Mouse (Mus musculus): Measurements from ENCODE around the gene Gm16253. TPM values are rescaled to one million over a fixed set of nuclear protein-coding genes. Genes with fewer than 3 reads are reported as not detected.

The Gm16253 gene
- polyA plus RNA-seq, 1 experiment from 2014 or later, result 1.3 TPM

DNA sequence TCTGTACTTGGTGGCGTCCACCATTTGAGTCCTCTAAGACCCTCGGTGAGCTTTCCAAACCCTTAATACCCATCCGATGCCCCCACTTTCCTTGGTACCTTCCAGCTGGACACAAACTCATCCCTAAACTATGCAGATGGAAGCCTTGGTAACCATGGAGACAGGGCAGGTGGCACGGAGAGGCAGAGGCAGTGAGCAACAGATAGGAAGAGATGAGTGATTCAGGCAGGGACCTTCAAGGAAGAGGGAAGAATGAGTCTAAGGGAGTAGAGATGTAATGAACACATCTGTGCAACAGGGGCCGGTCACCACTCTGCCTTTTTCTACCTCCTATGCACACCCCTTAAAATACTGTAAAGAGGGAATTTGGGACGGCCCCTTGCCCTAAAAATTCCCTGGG, 18.9 kb downstream of the Gm16253 start:
- peaks cover 47% of the 10 kb centered on the region for H3K4me1 ChIP-seq
- H3K9ac ChIP-seq, result no peak overlapping the region

DNA sequence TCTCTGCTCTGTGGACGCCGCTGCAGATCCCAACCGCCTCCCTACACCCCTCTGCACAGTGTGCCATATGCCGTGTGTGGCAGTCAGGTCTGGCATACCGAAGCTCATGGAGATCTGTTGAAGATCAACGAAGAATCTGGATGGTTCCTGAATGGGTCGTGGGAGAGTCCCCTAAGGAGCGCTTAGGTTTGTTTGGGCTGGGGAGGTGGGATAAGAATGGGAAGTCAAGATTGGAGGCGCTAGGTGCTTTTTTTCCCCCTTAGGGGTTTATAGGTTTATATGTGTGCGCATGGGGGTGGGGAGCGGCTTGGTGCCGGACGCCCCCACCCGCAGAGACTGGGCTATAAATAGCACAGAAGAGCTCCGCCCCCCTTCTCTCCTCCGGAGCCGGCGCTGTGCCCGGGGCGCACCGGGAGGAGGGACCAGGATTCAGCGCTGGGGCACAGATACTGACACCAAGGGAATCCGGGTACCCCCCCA, 19.5 kb downstream of the Gm16253 start, which contains the start of gene Ankrd34a:
Gene Ankrd34a (plus strand): TSS at position 409 of the 480 bp plus-strand sequence.
- Histone ChIP-seq H3K36me3 (no peaks in the 10 kb centered on the region), H3K4me3 (peak within 1 kb of the TSS; percentile 46), H3K4me2 (peak within 1 kb of the TSS; percentile 96), H3K9me3 (no peaks in the 10 kb centered on the region), H3K27me3 (peaks cover 44% of the 10 kb centered on the region), H3K27ac (peak within 1 kb of the TSS; percentile 70; the same call in 1 of the 2 replicates), H3K4me1 (peaks cover 48% of the 10 kb centered on the region), H3K9ac (peak within 1 kb of the TSS; percentile 50)
- 0 out of 2 replicates have a peak, but pooled peaks have one; percentile 5 for ATAC-seq (ENCODE audit: borderline replicate concordance, extremely low read depth, low FRiP score, low TSS enrichment)
- under 1% methylated on average over 22 of the region's 23 CpGs for WGBS

More for the DNA sequence above, 18.9 kb downstream of the Gm16253 start:
- WGBS, result 25% methylated on average over 6 of the region's 6 CpGs
- peaks cover 44% of the 10 kb centered on the region for H3K27me3 ChIP-seq
- H3K27ac ChIP-seq, result no peak overlapping the region
- H3K36me3 ChIP-seq, result no peaks in the 10 kb centered on the region
- no peak for ATAC-seq (ENCODE audit: borderline replicate concordance, extremely low read depth, low FRiP score, low TSS enrichment)
- H3K4me2 ChIP-seq, result peak overlapping the region; percentile 96
- H3K9me3 ChIP-seq, result no peaks in the 10 kb centered on the region
- H3K4me3 ChIP-seq, result peak overlapping the region; percentile 46; the same call in 1 of the 2 replicates

DNA sequence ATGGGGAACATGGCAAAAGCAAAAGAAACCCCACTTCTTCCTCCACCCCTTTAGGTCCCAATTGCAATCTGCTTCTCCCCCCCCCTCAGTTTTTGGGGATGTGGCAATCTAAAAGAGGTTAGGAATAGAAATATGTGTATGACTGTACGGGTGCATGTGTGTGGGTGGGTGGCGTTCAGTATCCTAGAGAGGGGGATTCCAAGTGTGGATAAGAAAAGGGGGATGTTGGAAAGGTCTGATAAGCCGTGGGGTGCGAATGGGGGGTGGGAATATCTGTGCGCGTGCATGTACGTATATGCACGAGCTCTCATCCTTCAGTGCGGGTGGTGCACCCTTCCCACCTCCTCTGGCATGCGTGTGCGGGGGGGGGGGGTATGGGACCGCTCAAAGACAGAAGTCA, 20.1 kb downstream of the Gm16253 start:
- H3K27ac ChIP-seq, result no peak overlapping the region
- H3K36me3 ChIP-seq, result no peaks in the 10 kb centered on the region
- H3K4me1 ChIP-seq, result peaks cover 48% of the 10 kb centered on the region
- 2% methylated on average over 10 of the region's 12 CpGs for WGBS
- H3K4me2 ChIP-seq, result peak overlapping the region; percentile 96
- no peak for ATAC-seq (ENCODE audit: borderline replicate concordance, extremely low read depth, low FRiP score, low TSS enrichment)
- peak overlapping the region; percentile 46 for H3K4me3 ChIP-seq
- H3K9me3 ChIP-seq, result no peaks in the 10 kb centered on the region
- H3K9ac ChIP-seq, result peak overlapping the region; percentile 50
- H3K27me3 ChIP-seq, result peaks cover 44% of the 10 kb centered on the region

DNA sequence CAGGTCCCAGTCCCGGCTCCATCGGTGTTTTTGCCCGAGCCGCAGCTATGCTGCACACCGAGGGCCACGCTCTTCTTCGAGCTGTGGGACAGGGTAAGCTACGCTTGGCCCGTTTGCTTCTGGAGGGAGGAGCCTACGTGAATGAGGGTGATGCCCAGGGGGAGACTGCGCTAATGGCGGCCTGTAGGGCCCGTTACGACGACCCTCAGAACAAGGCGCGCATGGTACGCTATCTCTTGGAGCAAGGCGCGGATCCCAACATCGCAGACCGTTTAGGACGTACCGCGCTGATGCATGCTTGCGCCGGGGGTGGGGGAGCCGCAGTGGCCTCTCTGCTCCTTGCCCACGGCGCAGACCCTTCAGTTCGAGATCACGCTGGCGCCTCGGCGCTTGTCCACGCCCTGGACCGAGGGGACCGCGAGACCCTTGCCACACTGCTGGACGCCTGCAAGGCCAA, 20.7 kb downstream of the Gm16253 start:
- no peaks in the 10 kb centered on the region for H3K9me3 ChIP-seq
- peaks cover 44% of the 10 kb centered on the region for H3K4me1 ChIP-seq
- peaks cover 44% of the 10 kb centered on the region for H3K27me3 ChIP-seq
- H3K36me3 ChIP-seq, result no peaks in the 10 kb centered on the region
- peak overlapping the region; percentile 96 for H3K4me2 ChIP-seq
- under 1% methylated on average over 40 of the region's 40 CpGs for WGBS
- no peak for ATAC-seq (ENCODE audit: borderline replicate concordance, extremely low read depth, low FRiP score, low TSS enrichment)
- peak overlapping the region; percentile 50 for H3K9ac ChIP-seq
- H3K27ac ChIP-seq, result peak overlapping the region; percentile 70
- peak overlapping the region; percentile 46 for H3K4me3 ChIP-seq

DNA sequence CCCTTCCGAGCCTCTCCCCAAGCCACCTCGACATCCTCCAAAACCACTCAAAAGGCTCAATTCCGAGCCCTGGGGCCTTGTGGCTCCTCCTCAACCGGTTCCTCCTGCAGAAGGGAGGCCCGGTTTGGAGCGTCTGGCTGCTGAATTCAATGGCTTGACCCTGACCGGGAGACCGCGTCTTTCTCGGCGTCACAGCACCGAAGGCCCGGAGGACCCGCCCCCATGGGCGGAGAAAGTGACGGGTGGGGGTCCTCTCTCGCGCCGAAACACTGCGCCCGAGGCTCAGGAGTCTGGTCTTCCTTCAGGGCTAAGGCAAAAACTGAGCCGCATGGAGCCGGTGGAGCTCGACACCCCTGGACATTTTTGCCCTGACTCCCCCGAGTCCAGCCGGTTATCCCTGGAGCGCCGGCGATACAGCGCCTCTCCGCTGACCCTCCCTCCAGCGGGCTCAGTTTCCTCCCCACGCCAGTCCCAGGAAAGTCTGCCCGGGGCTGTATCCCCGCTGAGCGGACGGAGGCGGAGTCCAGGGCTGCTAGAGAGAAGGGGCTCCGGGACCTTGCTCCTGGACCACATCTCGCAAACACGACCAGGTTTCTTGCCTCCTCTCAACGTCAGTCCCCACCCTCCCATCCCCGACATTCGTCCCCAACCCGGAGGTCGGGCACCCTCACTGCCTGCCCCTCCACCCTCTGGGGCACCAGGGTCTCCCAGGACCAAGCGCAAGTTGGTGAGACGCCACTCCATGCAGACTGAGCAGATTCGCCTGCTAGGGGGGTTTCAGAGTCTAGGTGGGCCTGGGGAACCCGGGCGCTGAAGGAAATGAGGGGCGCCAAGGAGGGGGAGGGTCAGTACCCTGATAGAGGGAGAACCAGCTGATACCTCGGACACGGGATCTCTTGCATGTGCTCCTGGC, 21.6 kb downstream of the Gm16253 start:
- Histone ChIP-seq H3K27me3 (peaks cover 44% of the 10 kb centered on the region), H3K9me3 (no peaks in the 10 kb centered on the region), H3K4me1 (peaks cover 44% of the 10 kb centered on the region), H3K36me3 (no peaks in the 10 kb centered on the region), H3K4me3 (peak overlapping the region; percentile 46), H3K9ac (peak overlapping the region; percentile 50), H3K27ac (peak overlapping the region; percentile 70), H3K4me2 (peak overlapping the region; percentile 96)
- WGBS, result 3% methylated on average over 54 of the region's 54 CpGs
- ATAC-seq (ENCODE audit: borderline replicate concordance, extremely low read depth, low FRiP score, low TSS enrichment), result peak; percentile 5; the same call in 1 of the 2 replicates

DNA sequence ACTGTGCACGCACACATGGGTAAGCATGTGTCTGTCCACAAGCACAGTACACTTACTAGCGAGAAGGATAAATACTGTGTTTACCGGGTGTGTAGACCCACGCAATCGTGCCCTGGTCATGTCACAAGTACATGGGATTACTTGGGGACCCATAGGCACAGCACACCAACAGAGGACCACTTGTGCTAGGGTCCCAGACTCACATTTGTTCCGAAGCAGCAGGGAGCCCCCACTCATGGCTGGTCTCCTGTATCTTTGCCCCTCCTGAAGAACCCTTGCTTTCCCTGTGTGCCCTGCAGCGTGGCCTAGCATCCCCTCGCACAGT, 22.2 kb downstream of the Gm16253 start:
- Histone ChIP-seq H3K4me3 (peak overlapping the region; percentile 46; the same call in 1 of the 2 replicates), H3K27me3 (peaks cover 44% of the 10 kb centered on the region), H3K9ac (no peak overlapping the region)

DNA sequence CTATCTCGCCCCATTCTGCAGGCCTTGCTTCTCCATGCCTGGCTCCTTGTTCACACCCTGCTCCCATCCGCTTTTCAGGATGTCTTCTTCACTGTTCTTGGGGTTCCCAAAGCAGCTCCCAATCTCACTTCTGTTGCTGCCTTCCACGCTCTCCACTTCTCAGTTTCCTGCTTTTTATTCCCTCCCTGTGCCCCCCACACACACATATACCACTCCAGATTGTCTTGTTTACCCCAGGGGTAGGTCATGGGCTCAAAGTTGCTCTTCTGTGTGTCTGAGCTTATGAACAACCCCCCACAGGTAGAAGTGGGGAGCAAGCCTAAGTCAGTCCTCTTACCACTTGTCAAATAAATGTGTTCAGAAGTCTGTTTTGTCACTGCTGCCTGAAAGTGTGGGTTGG, 22.6 kb downstream of the Gm16253 start:
- no peak for ATAC-seq (ENCODE audit: borderline replicate concordance, extremely low read depth, low FRiP score, low TSS enrichment)
- no peak overlapping the region for H3K9ac ChIP-seq
- H3K4me1 ChIP-seq, result peaks cover 47% of the 10 kb centered on the region
- WGBS, result 74% methylated on average over 3 of the region's 3 CpGs
- no peak overlapping the region for H3K4me2 ChIP-seq
- no peaks in the 10 kb centered on the region for H3K36me3 ChIP-seq
- H3K27ac ChIP-seq, result no peak overlapping the region
- H3K27me3 ChIP-seq, result peaks cover 44% of the 10 kb centered on the region
- no peaks in the 10 kb centered on the region for H3K9me3 ChIP-seq
- H3K4me3 ChIP-seq, result no peak overlapping the region

More for the DNA sequence above, 22.2 kb downstream of the Gm16253 start:
- Histone ChIP-seq H3K4me2 (peak overlapping the region; percentile 96), H3K36me3 (no peaks in the 10 kb centered on the region), H3K27ac (no peak overlapping the region), H3K9me3 (no peaks in the 10 kb centered on the region), H3K4me1 (peaks cover 47% of the 10 kb centered on the region)
- ATAC-seq (ENCODE audit: borderline replicate concordance, extremely low read depth, low FRiP score, low TSS enrichment), result no peak
- WGBS, result 52% methylated on average over 8 of the region's 8 CpGs

DNA sequence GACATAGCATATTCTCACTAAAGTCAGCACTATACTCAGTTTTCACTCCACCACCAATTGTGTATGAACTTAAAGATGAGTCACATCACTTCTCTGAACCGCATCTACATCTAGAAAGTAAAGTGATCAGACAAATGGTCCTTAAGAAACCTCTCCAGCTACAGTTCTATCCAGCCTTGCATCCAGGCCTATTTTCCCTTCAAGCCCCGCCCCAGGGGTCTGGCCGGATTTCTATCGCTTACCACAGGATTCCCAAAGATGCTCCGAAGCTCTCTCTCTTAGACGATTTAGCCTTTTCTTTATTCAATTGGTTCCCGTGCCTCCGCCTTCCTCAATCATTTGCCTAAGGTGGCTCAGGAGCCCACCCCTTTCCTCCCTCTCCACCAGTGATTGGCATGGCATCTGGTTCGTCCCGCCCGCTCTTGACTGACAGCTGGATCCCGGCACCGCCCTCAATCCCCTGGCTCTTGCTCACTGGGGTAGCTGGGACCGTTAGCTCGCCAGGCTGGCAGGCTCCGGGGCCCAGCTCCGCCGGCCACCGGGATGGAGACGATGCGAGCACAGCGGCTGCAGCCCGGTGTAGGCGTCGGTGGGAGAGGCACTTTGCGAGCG, 24.0 kb downstream of the Gm16253 start, which contains the start of gene Lix1l:
Gene Lix1l (plus strand): TSS at position 511 of the 612 bp plus-strand sequence.
- peaks cover 44% of the 10 kb centered on the region for H3K4me1 ChIP-seq
- 2% methylated on average over 27 of the region's 27 CpGs for WGBS
- peak within 1 kb of the TSS; percentile 69 for H3K4me3 ChIP-seq
- H3K4me2 ChIP-seq, result peak within 1 kb of the TSS; percentile 74
- H3K9me3 ChIP-seq, result no peaks in the 10 kb centered on the region
- peak within 1 kb of the TSS; percentile 74 for H3K9ac ChIP-seq
- H3K36me3 ChIP-seq, result no peaks in the 10 kb centered on the region
- peak; percentile 93 for ATAC-seq (ENCODE audit: borderline replicate concordance, extremely low read depth, low FRiP score, low TSS enrichment)
- H3K27me3 ChIP-seq, result peaks cover 35% of the 10 kb centered on the region
- H3K27ac ChIP-seq, result peak within 1 kb of the TSS; percentile 99

DNA sequence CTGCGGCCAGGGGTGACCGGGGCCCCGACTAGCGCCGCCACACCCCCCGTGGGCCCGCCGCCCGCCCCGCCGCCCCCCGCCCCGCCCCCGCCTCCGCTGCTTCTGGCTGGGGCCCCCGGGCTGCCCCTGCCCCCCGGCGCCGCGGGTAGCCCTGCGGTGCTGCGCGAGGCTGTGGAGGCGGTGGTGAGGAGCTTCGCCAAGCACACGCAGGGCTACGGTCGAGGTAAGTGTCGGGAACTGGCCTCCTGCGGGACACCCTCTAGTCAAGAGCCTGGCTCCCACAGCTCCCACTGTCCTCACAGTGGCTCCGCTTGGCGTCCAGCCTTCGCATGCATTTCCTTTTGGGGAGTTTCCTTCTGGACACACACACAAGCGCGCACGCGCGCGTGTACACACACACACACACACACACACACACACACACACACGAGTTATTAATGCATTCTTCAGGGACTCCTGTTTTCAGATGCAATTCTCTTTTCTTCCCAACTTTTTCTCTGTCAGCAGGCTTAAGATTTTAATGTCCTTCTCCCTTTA, 24.5 kb downstream of the Gm16253 start:
- Histone ChIP-seq H3K4me3 (peak overlapping the region; percentile 69), H3K4me1 (peaks cover 38% of the 10 kb centered on the region), H3K27me3 (peaks cover 29% of the 10 kb centered on the region), H3K27ac (peak overlapping the region; percentile 99), H3K9me3 (no peaks in the 10 kb centered on the region), H3K9ac (peak overlapping the region; percentile 74), H3K36me3 (no peaks in the 10 kb centered on the region), H3K4me2 (peak overlapping the region; percentile 74)
- 2% methylated on average over 16 of the region's 40 CpGs for WGBS
- ATAC-seq (ENCODE audit: borderline replicate concordance, extremely low read depth, low FRiP score, low TSS enrichment), result peak; percentile 72

DNA sequence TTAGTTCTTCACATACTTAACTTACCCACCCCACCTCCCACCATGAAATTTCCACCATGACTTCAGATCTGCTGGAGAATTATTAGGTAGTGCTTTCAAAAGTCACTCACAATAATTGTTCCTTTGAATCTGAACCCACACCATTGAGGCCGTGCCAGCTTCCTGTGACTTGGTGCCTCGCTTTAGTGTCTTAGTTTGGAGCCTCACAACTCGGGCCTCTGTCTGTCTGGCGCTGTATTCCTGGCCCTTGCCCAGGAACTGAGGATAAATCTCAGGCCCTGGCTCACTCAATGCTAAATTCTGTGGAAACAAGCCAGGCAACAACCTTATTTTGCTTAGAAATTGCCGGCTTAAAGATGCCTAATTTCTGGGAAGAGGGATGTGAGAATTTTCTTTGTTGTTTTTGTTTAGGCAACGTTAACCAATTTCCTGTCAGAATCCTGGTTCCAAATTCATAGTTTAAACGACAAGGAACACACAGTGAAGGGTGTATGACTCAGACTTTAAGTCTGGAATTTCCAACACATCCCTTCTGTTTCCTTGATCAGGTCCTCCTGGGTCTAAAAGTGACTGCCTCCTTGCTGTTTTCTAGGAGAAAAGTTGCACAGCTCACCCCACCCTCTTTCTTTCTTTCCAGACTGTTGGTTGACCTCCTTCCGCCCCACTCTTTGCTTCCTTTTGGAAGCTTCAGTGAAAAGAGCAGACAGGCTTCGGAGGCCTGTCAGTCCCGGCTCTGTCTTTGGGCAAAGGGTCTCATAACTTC, 25.3 kb downstream of the Gm16253 start:
- Histone ChIP-seq H3K36me3 (no peaks in the 10 kb centered on the region), H3K9ac (peak overlapping the region; percentile 74), H3K4me3 (peak overlapping the region; percentile 69), H3K27me3 (peaks cover 21% of the 10 kb centered on the region), H3K9me3 (no peaks in the 10 kb centered on the region), H3K4me1 (peaks cover 30% of the 10 kb centered on the region), H3K4me2 (peak overlapping the region; percentile 74), H3K27ac (peak overlapping the region; percentile 99)
- no peak for ATAC-seq (ENCODE audit: borderline replicate concordance, extremely low read depth, low FRiP score, low TSS enrichment)
- 24% methylated on average over 10 of the region's 10 CpGs for WGBS

DNA sequence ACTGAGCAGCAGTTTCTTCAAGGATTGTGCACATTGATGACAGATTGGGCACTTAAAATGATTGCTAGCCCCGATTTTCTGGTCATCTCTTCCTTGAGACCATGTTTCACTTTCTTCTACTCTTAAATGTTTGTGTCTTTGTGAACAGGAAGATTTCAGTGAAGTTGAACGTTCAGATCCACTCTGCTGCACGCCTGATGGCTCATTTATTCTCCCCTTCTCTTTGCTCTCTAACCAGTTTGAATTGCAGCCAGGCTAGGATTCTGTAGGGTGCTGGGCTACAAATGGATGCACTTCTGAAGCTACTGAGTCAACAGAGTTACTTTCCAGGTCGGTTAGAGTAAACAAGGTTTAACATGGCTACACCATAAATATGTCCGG, 25.9 kb downstream of the Gm16253 start:
- 14% methylated on average over 5 of the region's 5 CpGs for WGBS
- Histone ChIP-seq H3K4me3 (peak overlapping the region; percentile 69), H3K9ac (peak overlapping the region; percentile 74)

More for the DNA sequence above, 25.9 kb downstream of the Gm16253 start:
- Histone ChIP-seq H3K4me2 (peak overlapping the region; percentile 74), H3K27me3 (peaks cover 15% of the 10 kb centered on the region), H3K4me1 (peaks cover 25% of the 10 kb centered on the region), H3K36me3 (no peaks in the 10 kb centered on the region), H3K9me3 (no peaks in the 10 kb centered on the region), H3K27ac (peak overlapping the region; percentile 99)
- no peak for ATAC-seq (ENCODE audit: borderline replicate concordance, extremely low read depth, low FRiP score, low TSS enrichment)
